Mouse (Mus musculus): Measurements from ENCODE around the gene Gm13040. TPM values are rescaled to one million over a fixed set of nuclear protein-coding genes. Genes with fewer than 3 reads are reported as not detected.

Gene Gm13040
- total RNA-seq (2023), result not detected

GRCm38 (mm10) chr4:143535654-143536053 lies at the start of gene Gm13040:
Gm13040 (plus strand) TSS chr4:143535954.

DNA sequence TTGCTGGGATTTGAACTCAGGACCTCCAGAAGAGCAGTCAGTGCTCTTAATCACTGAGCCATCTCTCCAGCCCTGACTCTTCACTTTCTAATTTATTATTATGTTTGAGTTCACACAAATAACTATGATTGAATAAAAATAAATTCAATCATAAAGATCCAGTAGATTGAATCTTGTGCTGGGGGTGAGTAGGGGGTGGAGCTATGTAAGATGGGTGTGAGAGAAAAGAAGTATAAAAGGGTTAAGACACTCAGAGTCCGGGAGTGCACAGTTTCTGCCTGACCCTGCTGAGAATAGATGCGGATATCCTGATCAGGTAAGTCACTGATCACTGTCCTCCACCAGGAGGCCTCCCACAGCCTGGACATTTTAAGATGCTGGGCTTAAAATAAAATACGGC lies 24.7 kb upstream of the Gm13040 start, which contains the start of gene Gm13043:
Gene Gm13043, plus strand, starts transcription at position 301 of the 400 bp plus-strand sequence.

DNA sequence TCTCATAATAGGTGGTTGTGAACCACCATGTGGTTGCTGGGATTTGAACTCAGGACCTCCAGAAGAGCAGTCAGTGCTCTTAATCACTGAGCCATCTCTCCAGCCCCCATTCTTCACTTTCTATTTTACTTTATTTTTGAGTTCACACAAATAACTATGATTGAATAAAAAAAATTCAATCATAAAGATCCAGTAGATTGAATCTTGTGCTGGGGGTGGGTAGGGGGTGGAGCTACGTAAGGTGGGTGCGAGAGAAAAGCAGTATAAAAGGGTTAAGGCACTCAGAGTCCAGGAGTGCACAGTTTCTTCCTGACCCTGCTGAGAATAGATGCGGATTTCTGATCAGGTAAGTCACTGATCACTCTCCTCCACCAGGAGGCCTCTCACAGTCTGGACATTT lies 15.6 kb downstream of the Gm13040 start, which contains the start of the genes BC080695 and Gm13057:
Gene BC080695, plus strand, starts transcription at position 301 of the 400 bp plus-strand sequence.
Gene Gm13057, plus strand, starts transcription at position 310 of the 400 bp plus-strand sequence.

Other genes starting within 250 kb of the Gm13040 start
- gene Pdpn, start 236.4 kb upstream of the Gm13040 start, total RNA-seq (2023), result 1 to 10 TPM in 1 of 2 experiments, under 1 TPM in 1; 0.61 to 1.0 TPM
- gene Lrrc38, start 186.2 kb upstream of the Gm13040 start, total RNA-seq (2023), result not detected
- gene Pramel1, start 141.5 kb upstream of the Gm13040 start, total RNA-seq (2023), result not detected
- 10 to 100 TPM; 31.2 to 34.7 TPM for gene Pramef8, start 123.5 kb upstream of the Gm13040 start, total RNA-seq (2023)
- gene Oog4, start 85.6 kb upstream of the Gm13040 start, total RNA-seq (2023), result not detected
- not detected for gene Gm13043, start 24.6 kb upstream of the Gm13040 start, total RNA-seq (2023)
- gene BC080695, start 15.7 kb downstream of the Gm13040 start, total RNA-seq (2023), result not detected
- not detected for gene Gm13057, start 15.8 kb downstream of the Gm13040 start, total RNA-seq (2023)
- not detected for gene Gm13083, start 79.0 kb downstream of the Gm13040 start, total RNA-seq (2023)
- gene Gm13088, start 121.3 kb downstream of the Gm13040 start, total RNA-seq (2023), result not detected
- not detected for gene Gm13089, start 166.8 kb downstream of the Gm13040 start, total RNA-seq (2023)
- not detected for gene Gm13078, start 183.5 kb downstream of the Gm13040 start, total RNA-seq (2023)